8 mouse cellular contexts compared by ENCODE assay signal in the genomic region with DNA sequence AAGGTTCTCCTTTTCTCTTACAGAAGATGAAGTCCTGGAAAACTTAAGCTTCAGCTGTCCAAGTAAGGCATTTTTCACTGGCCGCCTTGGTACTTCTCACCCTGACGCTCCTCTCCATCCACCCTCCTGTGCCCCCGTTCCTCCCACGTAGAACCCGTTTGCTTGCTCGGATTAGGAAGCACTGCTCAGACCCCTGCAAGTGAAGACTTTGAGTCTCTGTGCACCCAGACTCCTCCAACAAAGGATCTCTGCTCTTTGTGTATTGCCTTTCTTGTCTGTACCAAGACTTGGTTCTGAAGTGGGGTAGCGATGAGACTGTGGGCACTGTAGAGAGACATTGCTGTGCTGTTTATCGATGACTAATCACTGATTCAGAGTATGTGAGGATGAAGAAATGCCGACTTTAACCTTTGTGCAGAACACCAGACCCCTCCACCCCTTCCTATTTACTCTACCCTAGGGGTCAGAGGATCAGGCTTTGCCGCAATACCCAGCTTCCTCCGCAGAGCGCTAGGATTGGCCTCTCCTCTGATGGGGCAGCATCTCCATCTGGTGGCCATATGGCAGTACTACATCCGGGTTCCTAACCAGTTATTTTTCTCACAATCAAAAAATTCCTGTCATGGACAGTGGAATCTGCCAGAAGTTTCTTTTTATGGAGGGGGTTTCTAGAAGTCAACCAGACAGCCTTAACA. TPM values are rescaled to one million over a fixed set of nuclear protein-coding genes. Genes with fewer than 3 reads are reported as not detected.
DNase-seq lines count a peak whose midpoint lies in the region; ATAC-seq and TF ChIP-seq lines count a peak whose summit lies in the region.

No protein-coding gene starts in this region.

- peak; percentile 79; the same call in 1 of the 2 replicates for ATAC-seq in embryonic facial prominence, embryonic 14.5 days (ENCODE audit: low read depth)
- ATAC-seq in heart, embryonic 13.5 days (ENCODE audit: extremely low read depth, insufficient number of reproducible peaks, low FRiP score, low TSS enrichment): no peak
- ATAC-seq in kidney, postnatal 0 days (replicated peaks; ENCODE audit: low FRiP score, low read depth): peak; percentile 75
- peak; percentile 75; the same call in 1 of the 2 replicates for ATAC-seq in stomach, embryonic 15.5 days (ENCODE audit: insufficient read depth, low FRiP score, low read depth)

- H3K79me2 ChIP-seq in myocyte (ENCODE audit: control insufficient read depth, insufficient read depth): no peaks in the 10 kb centered on the region

- TF ChIP-seq CTCF in kidney, postnatal 0 days (IDR thresholded peaks at IDR 0.05; ENCODE audit: low read depth): peak; percentile 96

- 45% methylated on average over 13 of the region's 13 CpGs for WGBS in embryonic facial prominence, embryonic 14.5 days
- 45% methylated on average over 13 of the region's 13 CpGs for WGBS in heart, embryonic 13.5 days
- 51% methylated on average over 13 of the region's 13 CpGs for WGBS in kidney, postnatal 0 days
- 47% methylated on average over 13 of the region's 13 CpGs for WGBS in stomach, embryonic 15.5 days

- no peak overlapping the region for H3K4me3 ChIP-seq in embryonic facial prominence, embryonic 14.5 days (ENCODE audit: low read depth, low read length)
- no peak overlapping the region for H3K4me3 ChIP-seq in heart, embryonic 13.5 days
- H3K4me3 ChIP-seq in kidney, postnatal 0 days (replicated peaks; ENCODE audit: low read depth, low read length): no peak overlapping the region
- H3K4me3 ChIP-seq in myocyte: no peak overlapping the region
- 0 out of 2 replicates have a peak overlapping the region, but pooled peaks have one; percentile 3 for H3K4me3 ChIP-seq in stomach, embryonic 15.5 days (replicated peaks)

- H3K4me2 ChIP-seq in embryonic facial prominence, embryonic 14.5 days (ENCODE audit: low read depth, low read length): no peak overlapping the region
- H3K4me2 ChIP-seq in heart, embryonic 13.5 days: peak overlapping the region; percentile 25; the same call in 1 of the 2 replicates
- H3K4me2 ChIP-seq in kidney, postnatal 0 days (ENCODE audit: low read length): no peak overlapping the region
- peak overlapping the region; percentile 20 for H3K4me2 ChIP-seq in myocyte (ENCODE audit: low read depth)
- 0 out of 2 replicates have a peak overlapping the region, but pooled peaks have one; percentile 0 for H3K4me2 ChIP-seq in stomach, embryonic 15.5 days

- no peaks in the 10 kb centered on the region for H3K9me3 ChIP-seq in embryonic facial prominence, embryonic 14.5 days (ENCODE audit: control insufficient read depth, low read length)
- H3K9me3 ChIP-seq in heart, embryonic 13.5 days: no peaks in the 10 kb centered on the region
- H3K9me3 ChIP-seq in kidney, postnatal 0 days (replicated peaks; ENCODE audit: low read length): no peaks in the 10 kb centered on the region
- no peaks in the 10 kb centered on the region for H3K9me3 ChIP-seq in stomach, embryonic 15.5 days

- H3K27ac ChIP-seq in embryonic facial prominence, embryonic 14.5 days (replicated peaks; ENCODE audit: low read depth, low read length): no peak overlapping the region
- no peak overlapping the region for H3K27ac ChIP-seq in heart, embryonic 13.5 days (replicated peaks)
- H3K27ac ChIP-seq in kidney, postnatal 0 days: no peak overlapping the region
- H3K27ac ChIP-seq in stomach, embryonic 15.5 days: no peak overlapping the region

- H3K9ac ChIP-seq in embryonic facial prominence, embryonic 14.5 days (ENCODE audit: low read depth, low read length): no peak overlapping the region
- no peak overlapping the region for H3K9ac ChIP-seq in heart, embryonic 13.5 days
- no peak overlapping the region for H3K9ac ChIP-seq in kidney, postnatal 0 days (ENCODE audit: low read depth, low read length)
- H3K9ac ChIP-seq in stomach, embryonic 15.5 days: no peak overlapping the region

- no peaks in the 10 kb centered on the region for H3K4me1 ChIP-seq in embryonic facial prominence, embryonic 14.5 days (ENCODE audit: control insufficient read depth, insufficient read depth, low read length)
- no peaks in the 10 kb centered on the region for H3K4me1 ChIP-seq in heart, embryonic 13.5 days
- no peaks in the 10 kb centered on the region for H3K4me1 ChIP-seq in kidney, postnatal 0 days (replicated peaks; ENCODE audit: insufficient read depth, low read length)
- no peaks in the 10 kb centered on the region for H3K4me1 ChIP-seq in stomach, embryonic 15.5 days

- no peak overlapping the region for H3ac ChIP-seq in myocyte (ENCODE audit: control insufficient read depth, insufficient read length)

- DNase-seq in 416B (ENCODE audit: low read depth): peak; percentile 59
- peak; percentile 62 to 71 for DNase-seq in adrenal gland, postnatal 36 days
- DNase-seq in embryonic facial prominence, embryonic 14.5 days (ENCODE audit: low spot score): peak; percentile 62
- DNase-seq in kidney, postnatal 0 days (ENCODE audit: low spot score): peak; percentile 83
- peak; percentile 63 for DNase-seq in liver

- no peaks in the 10 kb centered on the region for H3K36me3 ChIP-seq in embryonic facial prominence, embryonic 14.5 days (ENCODE audit: control insufficient read depth, insufficient read depth, low read length)
- no peaks in the 10 kb centered on the region for H3K36me3 ChIP-seq in heart, embryonic 13.5 days
- no peaks in the 10 kb centered on the region for H3K36me3 ChIP-seq in kidney, postnatal 0 days (ENCODE audit: insufficient read depth, low read length)
- no peaks in the 10 kb centered on the region for H3K36me3 ChIP-seq in myocyte (ENCODE audit: control insufficient read depth, insufficient read depth)
- H3K36me3 ChIP-seq in stomach, embryonic 15.5 days: no peaks in the 10 kb centered on the region

- no peaks in the 10 kb centered on the region for H3K27me3 ChIP-seq in embryonic facial prominence, embryonic 14.5 days (replicated peaks; ENCODE audit: control insufficient read depth, insufficient read depth, low read length)
- H3K27me3 ChIP-seq in heart, embryonic 13.5 days (replicated peaks): peaks cover 14% of the 10 kb centered on the region; the same call in 1 of the 2 replicates
- no peaks in the 10 kb centered on the region for H3K27me3 ChIP-seq in kidney, postnatal 0 days (ENCODE audit: insufficient read depth, low read length)
- no peaks in the 10 kb centered on the region for H3K27me3 ChIP-seq in myocyte (ENCODE audit: control insufficient read depth, insufficient read depth, insufficient read length)
- no peaks in the 10 kb centered on the region for H3K27me3 ChIP-seq in stomach, embryonic 15.5 days (replicated peaks)

- no peak for TF ChIP-seq POLR2A in myocyte (IDR thresholded peaks at IDR 0.05; ENCODE audit: insufficient read length, low read depth)

TF ChIP-seq in myocyte, 11 proteins besides CTCF, POLR2A, EP300 and RAD21:
- TF ChIP-seq POLR2AphosphoS2 (IDR thresholded peaks at IDR 0.05; ENCODE audit: insufficient read length, low read depth): no peak
- no peak for TF ChIP-seq REST (IDR thresholded peaks at IDR 0.05; ENCODE audit: insufficient read depth, insufficient read length)
- no peak for TF ChIP-seq TCF12 (IDR thresholded peaks at IDR 0.05; ENCODE audit: insufficient read depth, poor library complexity, severe bottlenecking)
- no peak for TF ChIP-seq E2F4 (IDR thresholded peaks at IDR 0.05; ENCODE audit: insufficient read depth)
- TF ChIP-seq SRF (IDR thresholded peaks at IDR 0.05; ENCODE audit: control insufficient read depth, insufficient read length, low read depth): no peak
- TF ChIP-seq MYOD1 (IDR thresholded peaks at IDR 0.05; ENCODE audit: control insufficient read depth in 1 of 3, insufficient read length in 2 of 3, low read depth in 2 of 3): no peak
- TF ChIP-seq USF1 (IDR thresholded peaks at IDR 0.05; ENCODE audit: low read depth): no peak
- TF ChIP-seq CEBPB (IDR thresholded peaks at IDR 0.05; ENCODE audit: insufficient read depth, poor library complexity, severe bottlenecking): no peak
- no peak for TF ChIP-seq TCF3 (IDR thresholded peaks at IDR 0.05; ENCODE audit: insufficient read length, low read depth)

RNA-seq across cellular contexts. Expression of a gene that starts 0.9 kb away (rescaled TPM):
- 1 to 10 TPM in 1 of 2 experiments, under 1 TPM in 1; 0.07 to 1.2 TPM for total RNA-seq in adrenal gland, postnatal 36 days (2021)
- 0.04 and 0.05 TPM in 2 replicates for polyA plus RNA-seq in embryonic facial prominence, embryonic 14.5 days (2014; fragmentation: Nextera tagmentation; extraction: Ambion mirVana)
- 0.17 and 2.3 TPM in 2 replicates for polyA plus RNA-seq in heart, embryonic 13.5 days (2015; fragmentation: Nextera tagmentation; extraction: Ambion mirVana)
- 0.03 and 0.06 TPM in 2 replicates for polyA plus RNA-seq in kidney, postnatal 0 days (2015; fragmentation: Nextera tagmentation; extraction: Ambion mirVana)
- 0.01 TPM for polyA plus RNA-seq in myocyte (2012; fragmentation: generic; extraction: Trizol)
- polyA plus RNA-seq in stomach, embryonic 15.5 days (2015; fragmentation: Nextera tagmentation; extraction: Ambion mirVana): 11.0 and 18.2 TPM in 2 replicates

Comparison
In these comparisons a context has a peak if more than half of its experiments do, and no peak if none do; other contexts are left out.
1. H3K4me2 ChIP-seq: peak in heart, embryonic 13.5 days (single experiment), myocyte (single experiment) and stomach, embryonic 15.5 days (single experiment); none in embryonic facial prominence, embryonic 14.5 days (single experiment) and kidney, postnatal 0 days (single experiment).
2. Peak in every context shown above with its lines, with median percentiles within 50 percentile points of each other: DNase-seq.